Mouse (Mus musculus): ENCODE measurements around the gene Teddm1a.

- TF ChIP-seq CTCF (IDR thresholded peaks at IDR 0.05; ENCODE audit: low read depth) (peak; percentile 80), EP300 (IDR thresholded peaks at IDR 0.05; ENCODE audit: low read depth) (no peak)
These were observed 44.7 kb upstream of the Teddm1a start for GRCm38 (mm10) chr1:153846867-153847266.

Data from liver, postnatal 0 days (tissue).